Mouse (Mus musculus) ES-E14 (cell line): ENCODE data around the gene Eps8l3. TPM values are rescaled to one million over a fixed set of nuclear protein-coding genes. Genes with fewer than 3 reads are reported as not detected.
"Not testable (repeated sequence)": the region's sequence is repeated elsewhere in the genome, so short reads cannot be mapped to it uniquely, and the experiment has no call there.

Experiments
- DNase-seq: peaks from one replicate; pipeline ENCODE4 v3.0.0-alpha.2; 2013; ENCODE audit warnings: low read depth, low spot score
- H3K27ac ChIP-seq: 2 replicates; pipeline ENCODE4 v1.5.1; 2012; ENCODE audit warnings: low read depth, mild to moderate bottlenecking, low read length, moderate library complexity, mixed read lengths; ENCODE audit not compliant: poor library complexity, insufficient read depth, severe bottlenecking
- H3K36me3 ChIP-seq: 2 replicates; pipeline ENCODE4 v1.6.1; 2012; ENCODE audit warnings: mild to moderate bottlenecking, low read length, moderate library complexity, mixed read lengths; ENCODE audit not compliant: control insufficient read depth, poor library complexity, insufficient read depth, severe bottlenecking
- H3K4me1 ChIP-seq, 2 experiments: fragments of 150-350 bp in 1 of 2; sonication (generic) in 1 of 2; 2 replicates each; pipeline ENCODE4 v1.6.1; 2012; ENCODE audit warnings: low read length in 2 of 2, mild to moderate bottlenecking in 1 of 2, mixed read lengths in 1 of 2; ENCODE audit not compliant: control insufficient read depth in 2 of 2, insufficient read depth in 2 of 2, poor library complexity in 1 of 2
- H3K4me3 ChIP-seq, 2 experiments: fragments of 150-350 bp in 1 of 2; sonication (generic) in 1 of 2; 2 replicates each; pipeline ENCODE4 v1.5.1; 2012; ENCODE audit warnings: low read length in 2 of 2, low read depth in 1 of 2, mild to moderate bottlenecking in 1 of 2, mixed read lengths in 1 of 2; ENCODE audit not compliant: insufficient read depth in 1 of 2, poor library complexity in 1 of 2, severe bottlenecking in 1 of 2
- H3K9ac ChIP-seq: 2 replicates; pipeline ENCODE4 v1.6.1; 2012; ENCODE audit warnings: low read depth, mild to moderate bottlenecking, low read length, mixed read lengths; ENCODE audit not compliant: poor library complexity, insufficient read depth, severe bottlenecking
- H3K9me3 ChIP-seq: fragments of 150-350 bp; sonication (generic); 2 replicates; pipeline ENCODE4 v1.6.1; 2012; ENCODE audit warnings: low read depth, mild to moderate bottlenecking, low read length; ENCODE audit not compliant: control insufficient read depth, insufficient read depth
- CHD2 ChIP-seq: IDR thresholded peaks from 2 replicates; pipeline ENCODE4 v1.6.1; 2014; ENCODE audit warnings: mild to moderate bottlenecking, low read depth, low read length, inconsistent platforms
- HCFC1 ChIP-seq: IDR thresholded peaks from 2 replicates; pipeline ENCODE4 v1.6.1; 2012; ENCODE audit warnings: low read length, inconsistent platforms, borderline replicate concordance; ENCODE audit not compliant: insufficient read depth
- MAFK ChIP-seq: IDR thresholded peaks from 2 replicates; pipeline ENCODE4 v1.6.1; 2014; ENCODE audit warnings: mild to moderate bottlenecking, low read depth, low read length, inconsistent platforms; ENCODE audit not compliant: insufficient read depth
- ZC3H11A ChIP-seq: IDR thresholded peaks from 2 replicates; pipeline ENCODE4 v1.6.1; 2012; ENCODE audit warnings: low read depth, mild to moderate bottlenecking, inconsistent platforms, low read length, borderline replicate concordance
- ZNF384 ChIP-seq: IDR thresholded peaks from 2 replicates; pipeline ENCODE4 v1.6.1; 2012; ENCODE audit warnings: low read depth, low read length, inconsistent platforms
- in situ Hi-C, 2 experiments: fragments of 600-800 bp; cut with MboI; formaldehyde crosslinking; loops; one replicate each; pipeline ENCODE4 v1.15.1; 2025; ENCODE audit warnings: low sequenced_read_pairs in 2 of 2, inconsistent platforms in 1 of 2; ENCODE audit not compliant: unreplicated experiment in 2 of 2
- total RNA-seq: library from RNA; depleted of rRNA; stranded (reverse); fragments of 300-350 nt; gene quantifications from 2 replicates; pipeline ENCODE4 v1.2.3, GENCODE M21; 2012

Gene Eps8l3
- total RNA-seq, 1 experiment = not detected

- DNase-seq = no peak
- Histone ChIP-seq H3K4me1 (no peaks in the 10 kb centered on the region), H3K36me3 (no peaks in the 10 kb centered on the region), H3K4me3 (no peak overlapping the region), H3K9me3 (no peaks in the 10 kb centered on the region), H3K27ac (no peak overlapping the region), H3K9ac (no peak overlapping the region)
- in situ Hi-C loops = no loop called here
- no peak for TF ChIP-seq HCFC1
- TF ChIP-seq CHD2 = no peak
- no peak for TF ChIP-seq MAFK
- no peak for TF ChIP-seq ZNF384
- TF ChIP-seq ZC3H11A = no peak
Observed at GRCm38 (mm10) chr3:107877747-107878736, 1.0 kb downstream of the Eps8l3 start.

GRCm38 (mm10) chr3:107887674-107888495 lies 10.9 kb downstream of the Eps8l3 start:
- no peak overlapping the region for H3K9ac ChIP-seq
- no peak overlapping the region for H3K4me3 ChIP-seq
- no peak for DNase-seq
- in situ Hi-C loops = no loop called here
- H3K27ac ChIP-seq = no peak overlapping the region
- no peaks in the 10 kb centered on the region for H3K4me1 ChIP-seq
- TF ChIP-seq ZNF384 (no peak), ZC3H11A (no peak), CHD2 (no peak), HCFC1 (no peak), MAFK (no peak)
- no peaks in the 10 kb centered on the region for H3K9me3 ChIP-seq
- H3K36me3 ChIP-seq = no peaks in the 10 kb centered on the region

- H3K4me3 ChIP-seq, DNase-seq, in situ Hi-C loops, H3K9ac ChIP-seq, H3K27ac ChIP-seq, H3K4me1 ChIP-seq, H3K36me3 ChIP-seq, H3K9me3 ChIP-seq: not testable (repeated sequence)
Observed at GRCm38 (mm10) chr3:107889236-107889635, 12.2 kb downstream of the Eps8l3 start.

GRCm38 (mm10) chr3:107895194-107895719 lies 18.2 kb downstream of the Eps8l3 start:
- Histone ChIP-seq H3K36me3 (no peaks in the 10 kb centered on the region), H3K9ac (no peak overlapping the region), H3K4me1 (no peaks in the 10 kb centered on the region; a peak in 1 of 4 replicates), H3K4me3 (peak overlapping the region in 1 of 2 experiments; percentile 38; a peak in 1 of 4 replicates), H3K27ac (no peak overlapping the region), H3K9me3 (no peaks in the 10 kb centered on the region)
- TF ChIP-seq MAFK (no peak), HCFC1 (no peak), ZNF384 (no peak), CHD2 (no peak), ZC3H11A (no peak)
- in situ Hi-C loops = no loop called here
- DNase-seq = no peak
